Mouse (Mus musculus) embryonic facial prominence, embryonic 11.5 days (tissue): ENCODE measurements around the gene Rhoj. TPM values are rescaled to one million over a fixed set of nuclear protein-coding genes. Genes with fewer than 3 reads are reported as not detected.

Experiments used
- ATAC-seq: fragments of 200-750 bp; cut with Nextera tagmentation; replicated peaks from 2 replicates; pipeline ENCODE4 v1.8.0; 2017; ENCODE audit warnings: low read depth; ENCODE audit not compliant: insufficient number of reproducible peaks, low FRiP score, low TSS enrichment
- DNase-seq: peaks from one replicate; pipeline ENCODE4 v3.0.0-alpha.2; 2015; ENCODE audit warnings: low spot score
- H3K27ac ChIP-seq: fragments of 300-500 bp; sonication (generic); replicated peaks from 2 replicates; pipeline ENCODE4 v1.5.1; 2014; ENCODE audit warnings: mild to moderate bottlenecking, low read depth, low read length, control low read depth
- H3K27me3 ChIP-seq: fragments of 300-500 bp; sonication (generic); 2 replicates; pipeline ENCODE4 v1.6.1; 2014; ENCODE audit warnings: mild to moderate bottlenecking, low read length, moderate library complexity, mixed read lengths; ENCODE audit not compliant: control insufficient read depth, insufficient read depth
- H3K36me3 ChIP-seq: fragments of 300-500 bp; sonication (generic); replicated peaks from 2 replicates; pipeline ENCODE4 v1.6.1; 2014; ENCODE audit warnings: low read depth, mild to moderate bottlenecking, low read length, moderate library complexity, mixed read lengths; ENCODE audit not compliant: control insufficient read depth, insufficient read depth
- H3K4me1 ChIP-seq: fragments of 300-500 bp; sonication (generic); 2 replicates; pipeline ENCODE4 v1.6.1; 2014; ENCODE audit warnings: low read length, mixed read lengths; ENCODE audit not compliant: control insufficient read depth, insufficient read depth
- H3K4me2 ChIP-seq: fragments of 300-500 bp; sonication (generic); 2 replicates; pipeline ENCODE4 v1.6.1; 2014; ENCODE audit warnings: low read depth, mild to moderate bottlenecking, control low read depth, low read length, moderate library complexity
- H3K4me3 ChIP-seq: fragments of 300-500 bp; sonication (generic); 2 replicates; pipeline ENCODE4 v1.5.1; 2014; ENCODE audit warnings: low read depth, low read length, control low read depth
- H3K9ac ChIP-seq: fragments of 300-500 bp; sonication (generic); replicated peaks from 2 replicates; pipeline ENCODE4 v1.6.1; 2014; ENCODE audit warnings: mild to moderate bottlenecking, control low read depth, low read length
- H3K9me3 ChIP-seq: fragments of 300-500 bp; sonication (generic); replicated peaks from 2 replicates; pipeline ENCODE4 v1.6.1; 2016; ENCODE audit warnings: mild to moderate bottlenecking, low read length, inconsistent platforms, mixed read lengths; ENCODE audit not compliant: control insufficient read depth
- WGBS: fragments of 180-500 bp; shearing (Covaris S2); extraction: QIAGEN DNeasy Blood & Tissue Kit; methylation state at CpG from one replicate; pipeline ENCODE4 v1.1.7; 2014; 5-methylcytosine and 5-hydroxymethylcytosine counted together
- polyA plus RNA-seq: library from polyadenylated mRNA; unstranded; fragments of >200 nt; fragmentation: Nextera tagmentation; extraction: Ambion mirVana; gene quantifications from 2 replicates; pipeline ENCODE4 v1.2.1, GENCODE M21; 2014

Rhoj gene
- polyA plus RNA-seq, result 34.3 and 36.3 TPM in 2 replicates

DNA sequence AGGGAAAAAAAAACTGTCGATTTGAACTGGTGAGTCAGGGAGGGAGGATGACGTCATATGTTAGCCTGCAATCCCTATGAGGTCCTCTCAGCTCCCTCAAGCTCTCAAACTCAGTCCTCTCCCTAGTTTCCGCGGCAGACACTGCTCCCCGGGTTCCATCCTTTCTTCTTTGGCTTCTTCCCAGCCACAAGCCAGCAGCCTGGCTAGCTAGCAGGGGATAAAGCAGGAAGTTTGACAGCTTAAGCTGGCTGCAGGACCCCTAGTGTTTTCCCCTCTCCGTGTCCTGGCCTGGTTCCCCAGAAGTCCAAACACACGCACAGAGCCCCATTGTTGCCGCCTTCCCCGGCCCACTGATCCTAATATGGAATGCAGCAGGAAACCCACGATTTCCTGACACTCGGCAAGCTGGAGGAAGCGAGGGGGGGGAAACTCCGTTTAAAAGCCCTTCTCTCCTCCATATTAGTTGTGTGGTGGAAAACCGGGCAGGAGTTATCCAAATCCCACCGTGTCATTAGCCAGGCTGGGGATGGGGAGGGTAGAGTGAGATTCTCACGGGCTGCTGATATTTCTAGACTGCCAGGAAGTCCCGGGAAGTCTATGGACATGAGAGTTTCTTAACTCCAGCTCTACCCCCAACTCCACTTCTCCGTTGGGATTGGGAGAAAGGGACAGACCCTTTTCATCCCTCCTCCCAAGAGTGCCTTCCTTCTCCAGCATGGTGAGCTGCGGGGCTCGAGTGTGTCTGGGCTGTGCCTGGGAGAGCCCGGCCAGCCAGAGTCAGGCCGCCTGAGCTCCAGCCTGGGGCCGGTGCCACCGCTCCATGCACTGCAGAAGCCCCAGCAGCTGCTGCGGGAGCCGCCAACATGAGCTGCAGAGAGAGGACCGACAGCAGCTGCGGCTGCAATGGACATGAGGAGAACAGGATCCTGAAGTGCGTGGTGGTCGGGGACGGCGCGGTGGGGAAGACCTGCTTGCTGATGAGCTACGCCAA is at the start of gene Rhoj:
Rhoj (plus strand) TSS at position 362 of the 991 bp plus-strand sequence.
- Histone ChIP-seq H3K36me3 (no peaks in the 10 kb centered on the region), H3K9ac (peak within 1 kb of the TSS; percentile 53), H3K4me2 (peak within 1 kb of the TSS; percentile 59), H3K4me3 (peak within 1 kb of the TSS; percentile 42), H3K9me3 (no peaks in the 10 kb centered on the region), H3K27me3 (no peaks in the 10 kb centered on the region), H3K4me1 (no peaks in the 10 kb centered on the region), H3K27ac (peak within 1 kb of the TSS; percentile 56)
- DNase-seq, result peak; percentile 77
- WGBS, result under 1% methylated on average over 34 of the region's 34 CpGs
- ATAC-seq, result peak; percentile 86

DNA sequence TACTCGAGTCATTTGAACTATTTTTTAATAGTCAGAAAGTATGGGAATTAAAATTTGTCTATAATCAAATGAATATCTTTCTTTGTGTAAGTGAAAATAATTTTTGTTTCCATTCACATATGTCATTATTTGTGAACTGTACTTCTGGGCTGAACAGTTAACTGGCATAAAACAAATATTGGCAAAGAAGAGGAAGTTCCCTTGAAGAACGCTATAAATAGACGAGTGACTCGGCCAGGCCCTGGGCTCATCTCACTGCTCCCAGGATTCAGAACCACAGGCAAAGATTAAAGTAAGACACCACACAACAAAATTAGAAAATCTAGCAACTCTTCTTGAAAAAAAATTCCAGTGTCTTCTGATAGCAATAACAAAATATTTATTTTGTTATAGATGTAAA is 36.4 kb upstream of the Rhoj start:
- no peak overlapping the region for H3K4me2 ChIP-seq
- no peaks in the 10 kb centered on the region for H3K36me3 ChIP-seq
- DNase-seq (no peak), ATAC-seq (no peak)
- H3K9me3 ChIP-seq, result no peaks in the 10 kb centered on the region
- H3K27me3 ChIP-seq, result no peaks in the 10 kb centered on the region
- H3K4me3 ChIP-seq, result no peak overlapping the region
- H3K4me1 ChIP-seq, result no peaks in the 10 kb centered on the region
- no peak overlapping the region for H3K9ac ChIP-seq
- H3K27ac ChIP-seq, result no peak overlapping the region
- 67% methylated on average over 4 of the region's 4 CpGs for WGBS

DNA sequence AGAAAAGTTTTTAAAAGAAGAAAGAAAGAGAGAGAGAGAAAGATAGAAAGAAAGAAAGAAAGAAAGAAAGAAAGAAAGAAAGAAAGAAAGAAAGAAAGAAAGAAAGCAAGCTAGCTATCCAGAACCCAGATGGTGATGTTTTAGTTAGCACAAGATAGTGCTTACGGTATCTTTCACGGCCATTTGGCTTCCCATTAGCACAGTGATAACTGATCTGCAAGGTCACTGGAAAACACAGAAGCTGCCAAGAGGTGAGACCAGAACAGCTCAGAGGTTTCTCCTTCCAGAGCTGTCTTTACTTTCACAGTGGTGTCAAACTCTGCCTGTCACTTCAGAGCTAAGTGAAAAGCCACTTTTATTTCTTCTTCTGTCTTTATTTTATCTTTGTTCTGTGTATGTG is 32.4 kb upstream of the Rhoj start:
- no peaks in the 10 kb centered on the region for H3K27me3 ChIP-seq
- no peak overlapping the region for H3K4me3 ChIP-seq
- no peak overlapping the region for H3K9ac ChIP-seq
- 68% methylated on average over 2 of the region's 2 CpGs for WGBS
- no peak for ATAC-seq
- H3K4me1 ChIP-seq, result no peaks in the 10 kb centered on the region
- no peaks in the 10 kb centered on the region for H3K36me3 ChIP-seq
- no peak overlapping the region for H3K27ac ChIP-seq
- H3K4me2 ChIP-seq, result no peak overlapping the region
- H3K9me3 ChIP-seq, result no peaks in the 10 kb centered on the region
- no peak for DNase-seq

DNA sequence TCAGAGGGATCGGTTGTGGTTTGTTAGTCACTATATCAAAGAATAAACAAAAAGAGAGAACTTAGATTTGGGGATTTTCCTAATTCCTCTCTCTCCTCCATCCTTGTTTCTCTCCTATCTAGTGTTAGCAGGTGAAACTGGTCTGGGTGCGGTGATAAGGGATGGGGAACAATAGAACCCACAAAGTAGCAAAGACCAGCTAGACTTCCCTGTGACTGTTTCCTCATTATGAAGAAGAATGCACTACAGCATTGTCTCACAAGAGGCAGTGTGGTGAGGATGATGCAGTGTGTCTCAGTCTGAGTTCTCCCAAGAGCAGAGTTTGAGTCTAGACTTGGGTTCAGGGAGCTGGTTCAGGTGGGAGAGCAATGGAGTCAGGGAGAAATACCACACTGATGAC is 30.7 kb upstream of the Rhoj start:
- 94% methylated on average over 2 of the region's 2 CpGs for WGBS
- ATAC-seq (no peak), DNase-seq (no peak)
- Histone ChIP-seq H3K9me3 (no peaks in the 10 kb centered on the region), H3K4me3 (no peak overlapping the region), H3K9ac (no peak overlapping the region), H3K4me2 (no peak overlapping the region), H3K27me3 (no peaks in the 10 kb centered on the region), H3K27ac (no peak overlapping the region), H3K4me1 (no peaks in the 10 kb centered on the region), H3K36me3 (no peaks in the 10 kb centered on the region)

DNA sequence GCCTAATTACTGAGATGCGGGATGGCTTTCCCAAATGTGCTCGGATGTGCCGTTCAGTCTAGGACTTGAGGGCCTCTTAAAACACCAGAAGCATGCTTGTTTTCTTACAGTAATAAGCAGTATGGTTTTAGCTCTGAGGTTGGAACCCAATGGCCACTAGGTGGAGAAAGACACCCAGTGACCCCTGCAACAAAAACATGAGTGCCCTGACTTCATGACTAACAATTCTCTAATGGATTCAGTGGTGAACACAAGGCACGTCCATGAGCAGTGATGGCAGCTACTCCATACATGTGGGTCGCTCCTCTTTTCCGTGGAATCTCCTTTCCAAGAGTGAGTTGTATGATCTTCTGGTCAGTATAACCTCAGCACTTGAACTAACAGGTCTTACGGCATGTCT is 27.6 kb upstream of the Rhoj start:
- Histone ChIP-seq H3K4me1 (no peaks in the 10 kb centered on the region), H3K9ac (no peak overlapping the region), H3K36me3 (no peaks in the 10 kb centered on the region), H3K4me2 (no peak overlapping the region), H3K27ac (no peak overlapping the region), H3K9me3 (no peaks in the 10 kb centered on the region), H3K27me3 (no peaks in the 10 kb centered on the region), H3K4me3 (no peak overlapping the region)
- ATAC-seq, result no peak
- WGBS, result 71% methylated on average over 7 of the region's 7 CpGs
- no peak for DNase-seq

DNA sequence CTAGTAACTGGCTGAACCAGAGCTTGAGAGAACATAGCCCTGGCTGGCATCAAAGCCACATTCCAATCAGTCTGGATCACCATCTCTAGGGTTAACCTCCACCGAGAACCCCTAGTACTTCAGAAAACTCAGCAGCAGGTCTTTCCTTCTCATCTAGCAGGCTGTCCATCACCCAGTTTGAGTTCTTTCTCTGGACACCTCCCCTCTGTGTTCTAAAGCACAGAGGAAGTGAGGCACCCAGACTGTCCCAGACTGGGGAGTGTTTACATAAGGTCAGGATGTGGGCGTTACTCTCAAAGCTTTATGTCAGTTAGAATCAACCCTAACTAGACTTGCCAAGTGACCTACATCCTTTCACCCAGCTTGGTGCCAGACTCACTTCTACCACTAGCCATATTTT is 24.9 kb upstream of the Rhoj start:
- no peaks in the 10 kb centered on the region for H3K9me3 ChIP-seq
- DNase-seq, result no peak
- no peaks in the 10 kb centered on the region for H3K27me3 ChIP-seq
- 59% methylated on average over 2 of the region's 2 CpGs for WGBS
- no peak overlapping the region for H3K4me2 ChIP-seq
- no peak for ATAC-seq
- no peaks in the 10 kb centered on the region for H3K36me3 ChIP-seq
- H3K9ac ChIP-seq, result no peak overlapping the region
- H3K4me1 ChIP-seq, result no peaks in the 10 kb centered on the region
- no peak overlapping the region for H3K27ac ChIP-seq
- no peak overlapping the region for H3K4me3 ChIP-seq

DNA sequence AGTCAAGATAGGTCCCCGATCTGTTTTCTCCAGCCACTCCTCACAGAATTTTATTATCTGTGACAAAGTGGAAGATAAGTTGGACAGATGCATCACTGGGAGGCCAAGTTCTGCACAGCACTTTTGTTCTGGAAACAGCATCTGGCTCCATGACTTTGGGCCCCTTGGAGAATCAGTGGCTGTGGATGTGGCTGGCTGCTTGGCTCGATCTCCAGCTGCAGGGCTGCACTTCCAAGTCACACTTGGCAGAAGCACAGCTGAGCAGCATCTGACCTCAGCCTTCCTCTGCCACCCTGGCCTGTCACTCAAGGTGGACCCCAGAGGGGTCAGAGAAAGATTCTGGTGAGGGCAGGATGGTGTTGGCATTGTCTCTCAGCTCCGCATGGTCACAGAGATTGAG is 22.0 kb upstream of the Rhoj start:
- Histone ChIP-seq H3K36me3 (no peaks in the 10 kb centered on the region), H3K27me3 (no peaks in the 10 kb centered on the region), H3K27ac (no peak overlapping the region), H3K9ac (no peak overlapping the region), H3K9me3 (no peaks in the 10 kb centered on the region), H3K4me1 (no peaks in the 10 kb centered on the region), H3K4me2 (no peak overlapping the region), H3K4me3 (no peak overlapping the region)
- ATAC-seq (0 out of 2 replicates have a peak, but pooled peaks have one; percentile 18), DNase-seq (no peak)
- WGBS, result 68% methylated on average over 3 of the region's 3 CpGs

DNA sequence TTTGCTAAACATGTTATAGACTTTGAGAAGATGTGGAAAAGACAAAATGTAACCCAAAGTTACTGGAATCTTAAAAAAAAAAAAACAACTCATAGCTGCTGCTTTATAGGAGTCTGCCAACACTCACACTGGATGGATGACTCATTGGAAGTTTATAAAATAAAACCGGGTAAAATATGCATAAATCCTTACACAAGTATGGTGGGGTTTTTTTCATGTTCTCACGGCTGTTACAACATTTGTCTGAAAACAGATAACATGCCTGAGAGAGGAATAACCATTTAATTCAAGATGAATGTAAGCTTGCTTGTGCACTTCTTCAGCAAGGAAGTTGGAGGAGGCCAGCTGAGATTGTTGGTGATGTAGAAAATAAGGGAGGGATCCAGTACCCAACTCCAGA is 17.6 kb upstream of the Rhoj start:
- Histone ChIP-seq H3K4me3 (no peak overlapping the region), H3K9me3 (no peaks in the 10 kb centered on the region), H3K9ac (no peak overlapping the region), H3K4me1 (no peaks in the 10 kb centered on the region), H3K4me2 (no peak overlapping the region), H3K36me3 (no peaks in the 10 kb centered on the region), H3K27me3 (no peaks in the 10 kb centered on the region), H3K27ac (no peak overlapping the region)
- 85% methylated on average over 2 of the region's 2 CpGs for WGBS
- no peak for DNase-seq
- ATAC-seq, result no peak
